Mouse (Mus musculus): ENCODE data around the gene Ctxn2. TPM values are rescaled to one million over a fixed set of nuclear protein-coding genes. Genes with fewer than 3 reads are reported as not detected.

Ctxn2 gene
- total RNA-seq, 4 experiments from 2014 or later: 0.71 TPM; not detected in 3

GRCm38 (mm10) chr2:125196771-125197170 lies 60.3 kb downstream of the Ctxn2 start:
- no peak for DNase-seq

Other genes starting within 250 kb of the Ctxn2 start
- under 1 TPM in 1 of 4 experiments, not detected in 3; 0.46 TPM for gene Slc24a5, start 68.6 kb upstream of the Ctxn2 start, total RNA-seq (2022)
- gene Myef2, start 13.0 kb upstream of the Ctxn2 start, total RNA-seq (2022): 10 to 100 TPM; 24.2 to 41.5 (median 30.5) TPM
- not detected for gene Slc12a1, start 15.8 kb downstream of the Ctxn2 start, total RNA-seq (2022)
- gene Dut, start 110.5 kb downstream of the Ctxn2 start, total RNA-seq (2022): 10 to 100 TPM; 20.1 to 27.2 (median 24.6) TPM

Data from adrenal gland, adult 8-10 months (tissue).